Mouse (Mus musculus) right cerebral cortex, postnatal 14 days (tissue): ENCODE results near the gene Gm10413.
"Not testable (repeated sequence)": the region's sequence is repeated elsewhere in the genome, so short reads cannot be mapped to it uniquely, and the experiment has no call there.

Experiments used
- DNase-seq: peaks from one replicate; pipeline ENCODE4 v3.0.0; 2022

Gm10413 gene

GRCm38 (mm10) chr14:3394793-3395192 lies at the start of gene Gm10413:
Gene Gm10413, plus strand, starts transcription at chr14:3395093.
- not testable (repeated sequence) for DNase-seq

GRCm38 (mm10) chr14:3412314-3412713 lies 17.4 kb downstream of the Gm10413 start, which contains the start of gene Gm10409:
Gene Gm10409, plus strand, starts transcription at chr14:3412614.
- DNase-seq: not testable (repeated sequence)

- DNase-seq: not testable (repeated sequence)
Observed at GRCm38 (mm10) chr14:3427803-3428202, 32.9 kb downstream of the Gm10413 start, which contains the start of gene Gm3005. Gene Gm3005, plus strand, starts transcription at chr14:3428103.

- DNase-seq: not testable (repeated sequence)
Observed at GRCm38 (mm10) chr14:3449079-3449478, 54.2 kb downstream of the Gm10413 start, which contains the start of gene Gm10408. Gene Gm10408, plus strand, starts transcription at chr14:3449379.
